Mouse (Mus musculus) right cerebral cortex, adult 18-20 months (tissue): Measurements from ENCODE around the gene Ywhae.

Experiments
- DNase-seq: peaks from one replicate; pipeline ENCODE4 v3.0.0; 2022; ENCODE audit warnings: mixed read lengths

Gene Ywhae

DNA sequence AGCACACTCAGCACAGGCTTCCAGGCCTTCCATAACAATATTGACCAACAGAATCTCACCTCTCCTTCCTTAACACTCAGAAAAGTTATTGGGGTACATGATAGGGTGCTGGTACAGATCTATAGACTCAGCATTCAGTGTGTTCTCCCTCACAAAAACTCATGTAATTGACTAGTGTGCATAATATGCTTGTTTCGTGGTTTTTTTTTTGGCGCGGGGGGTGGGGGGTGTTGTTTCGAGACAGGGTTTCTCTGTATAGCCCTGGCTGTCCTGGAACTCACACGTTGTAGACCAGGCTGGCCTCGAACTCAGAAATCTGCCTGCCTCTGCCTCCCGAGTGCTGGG lies 5.8 kb downstream of the Ywhae start:
- DNase-seq = no peak

DNA sequence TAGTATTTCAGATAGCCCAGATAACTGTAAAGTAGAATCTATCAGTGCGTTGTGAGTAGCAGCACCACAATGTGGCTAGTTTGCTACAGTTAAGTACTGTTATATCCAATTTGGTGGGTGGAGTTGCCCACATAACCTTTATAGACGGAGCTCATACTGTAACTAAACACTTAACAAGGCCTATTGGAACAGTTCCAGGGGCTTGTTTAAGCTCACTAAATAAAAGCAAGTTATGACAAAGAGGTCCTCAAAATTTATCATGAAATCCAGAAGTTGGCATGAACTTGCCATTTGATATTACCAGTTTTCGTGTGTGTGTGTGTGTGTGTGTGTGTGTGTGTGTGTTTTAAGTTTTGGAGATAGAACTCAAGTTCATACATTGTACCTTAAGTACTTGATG lies 7.5 kb downstream of the Ywhae start:
- no peak for DNase-seq

DNA sequence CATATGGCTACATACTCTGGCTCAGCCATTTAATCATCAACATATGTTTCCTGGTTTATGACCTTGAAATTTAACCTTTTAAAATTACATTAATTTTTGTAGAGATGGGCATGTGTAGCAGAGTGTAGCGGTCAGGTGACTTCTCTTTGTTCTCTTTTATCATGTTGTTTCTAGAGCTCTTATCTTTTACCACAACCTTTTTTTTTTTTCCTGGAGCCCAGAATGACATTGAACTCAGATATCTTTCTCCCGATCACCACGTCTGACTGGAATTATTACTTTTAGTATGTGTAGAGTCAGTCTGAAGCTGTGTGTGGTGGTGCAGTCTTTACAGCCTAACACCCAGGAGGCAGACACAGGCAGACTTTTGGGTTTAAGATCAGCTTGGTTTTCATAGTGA lies 8.9 kb downstream of the Ywhae start:
- DNase-seq = no peak

DNA sequence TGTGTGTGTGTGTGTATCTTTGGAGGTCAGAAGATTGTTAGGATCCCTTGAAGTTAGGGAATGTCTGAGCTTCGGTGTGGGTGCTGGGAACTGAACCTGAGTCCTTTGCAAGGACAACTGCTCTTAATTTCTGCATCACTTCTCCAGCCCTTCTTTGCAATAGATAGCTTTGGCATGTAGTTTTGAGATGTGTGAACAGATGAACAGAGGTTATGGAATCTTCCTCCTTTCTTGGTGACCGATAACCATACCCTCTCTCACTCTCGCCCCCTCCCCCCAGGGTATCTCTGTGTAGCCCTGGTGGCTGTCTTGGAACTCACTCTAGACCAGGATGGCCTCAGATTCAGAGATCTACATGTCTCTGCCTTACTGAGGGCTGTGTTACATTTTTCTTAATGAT lies 12.1 kb downstream of the Ywhae start:
- no peak for DNase-seq

DNA sequence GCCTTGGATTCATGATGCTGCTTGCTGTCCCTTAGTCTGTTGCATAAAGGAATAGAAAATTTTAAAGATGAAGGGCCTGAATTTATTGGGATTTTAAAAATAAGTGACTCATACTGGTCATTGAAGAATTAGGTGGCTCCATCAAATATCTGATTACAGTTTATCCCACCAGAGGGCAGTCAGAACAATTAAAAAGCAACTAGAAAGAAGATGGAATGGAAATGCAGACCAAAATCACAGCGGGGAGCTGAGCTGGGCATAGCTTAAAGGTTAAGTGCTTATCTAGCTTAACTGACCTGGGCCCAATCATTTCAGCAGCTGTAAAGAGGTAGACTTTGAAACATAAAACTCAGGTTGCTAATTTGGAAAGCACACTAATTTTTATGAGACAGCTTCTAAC lies 17.9 kb downstream of the Ywhae start:
- no peak for DNase-seq

DNA sequence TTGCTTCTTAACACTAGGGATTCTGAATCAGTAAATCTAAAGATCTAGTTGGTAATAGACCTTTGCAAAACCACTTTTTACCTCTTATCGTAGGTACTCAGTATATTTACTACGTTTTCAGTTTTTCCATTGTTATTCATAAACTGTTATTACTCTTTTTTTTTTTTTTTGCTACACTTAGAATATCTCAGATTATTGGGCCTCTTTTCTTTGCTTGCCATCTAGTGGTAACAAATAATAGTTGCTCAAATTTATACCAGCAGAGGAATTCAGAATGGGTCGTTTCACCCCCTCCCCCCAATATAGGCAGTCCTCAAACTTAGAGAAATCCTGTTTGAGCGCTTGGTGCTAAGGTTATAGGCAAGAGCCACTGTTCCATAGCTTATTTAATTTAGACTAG lies 18.4 kb downstream of the Ywhae start:
- DNase-seq = no peak

DNA sequence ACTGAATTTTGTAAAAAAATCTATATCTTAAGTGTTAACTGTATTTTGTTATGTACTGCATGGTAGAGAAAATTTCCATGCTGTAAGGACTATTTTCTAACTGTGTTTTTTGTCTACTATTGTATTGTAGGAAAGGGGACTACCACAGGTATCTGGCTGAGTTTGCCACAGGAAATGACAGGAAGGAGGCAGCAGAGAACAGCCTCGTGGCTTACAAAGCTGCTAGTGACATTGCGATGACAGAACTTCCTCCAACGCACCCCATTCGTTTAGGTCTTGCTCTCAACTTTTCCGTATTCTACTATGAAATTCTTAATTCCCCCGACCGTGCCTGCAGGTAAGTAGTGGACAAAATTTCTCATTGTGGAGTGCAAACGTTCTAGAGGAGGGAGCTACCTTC lies 24.0 kb downstream of the Ywhae start:
- DNase-seq = no peak

DNA sequence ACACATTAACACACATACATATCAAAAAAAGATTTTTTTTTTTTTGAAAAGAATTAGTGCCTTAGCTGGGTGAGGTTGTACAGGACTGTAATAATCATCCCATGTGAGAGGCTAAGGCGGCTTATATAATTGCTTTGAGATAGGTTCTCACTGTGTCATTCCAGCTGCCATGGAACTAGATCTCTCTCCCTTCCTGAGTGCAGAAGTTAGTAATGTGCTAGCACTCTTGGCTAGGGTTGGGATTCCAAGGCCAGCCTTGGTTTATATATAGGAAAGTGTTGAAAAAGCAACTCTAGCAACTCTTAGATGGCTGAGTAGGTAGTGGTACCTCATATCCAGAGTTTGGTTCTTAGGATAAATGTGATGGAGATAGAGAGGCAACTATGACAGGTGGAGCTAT lies 25.9 kb downstream of the Ywhae start:
- DNase-seq = no peak

DNA sequence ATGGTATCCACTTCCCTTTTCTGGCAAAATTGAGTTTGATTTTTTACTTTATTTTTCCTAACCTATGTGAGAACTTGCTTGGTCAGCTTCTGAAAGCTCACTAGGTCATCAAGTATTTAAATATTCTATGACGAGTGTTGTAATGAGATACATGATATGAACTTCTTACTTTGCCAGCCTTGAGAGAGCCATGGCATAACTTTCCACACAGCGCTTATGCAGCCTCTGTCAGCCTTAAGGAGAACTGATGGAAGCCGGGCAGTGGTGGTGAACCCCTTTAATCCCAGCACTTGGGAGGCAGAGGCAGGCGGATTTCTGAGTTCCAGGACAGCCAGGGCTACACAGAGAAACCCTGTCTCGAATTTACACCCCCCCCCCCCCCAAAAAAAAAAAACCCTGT lies 28.1 kb downstream of the Ywhae start:
- DNase-seq = no peak

DNA sequence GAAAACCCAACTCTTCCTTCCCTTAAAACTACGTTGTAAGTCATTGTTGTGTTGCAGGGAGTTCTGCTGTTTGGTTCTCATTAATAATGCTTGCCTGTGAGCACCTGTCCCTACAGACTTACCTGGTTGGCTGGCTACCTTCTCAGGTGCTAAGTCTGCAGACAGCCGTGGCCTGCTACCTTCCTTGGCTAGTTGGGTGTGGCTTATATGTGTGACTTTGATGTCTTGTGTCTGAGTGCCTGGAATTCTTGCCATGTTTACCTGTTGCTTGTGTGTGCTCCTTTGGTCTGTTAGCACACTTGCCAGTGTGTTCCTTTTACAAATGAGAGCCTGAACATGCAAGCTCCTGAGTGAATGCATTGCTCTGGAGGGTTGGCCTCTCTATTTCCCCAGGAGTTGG lies 30.0 kb downstream of the Ywhae start:
- no peak for DNase-seq

DNA sequence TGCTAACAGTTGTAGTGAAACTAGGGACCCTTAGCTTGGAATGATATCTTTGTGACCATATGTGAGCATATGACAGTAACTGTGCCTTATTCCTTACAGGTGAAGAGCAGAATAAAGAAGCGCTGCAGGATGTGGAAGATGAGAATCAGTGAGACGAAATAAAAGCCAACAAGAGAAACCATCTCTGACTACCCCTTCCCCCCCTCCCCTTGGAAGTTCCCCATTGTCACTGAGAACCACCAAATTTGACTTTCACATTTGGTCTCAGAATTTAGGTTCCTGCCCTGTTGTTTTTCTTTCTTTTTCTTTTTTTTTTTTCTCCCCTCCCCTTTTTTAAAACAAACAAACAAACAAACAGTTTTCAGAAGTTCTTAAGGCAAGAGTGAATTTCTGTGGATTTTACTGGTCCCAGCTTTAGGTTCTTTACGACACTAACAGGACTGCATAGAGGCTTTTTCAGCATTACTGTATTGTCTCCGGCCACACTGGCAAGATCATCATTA lies 31.9 kb downstream of the Ywhae start:
- no peak for DNase-seq

DNA sequence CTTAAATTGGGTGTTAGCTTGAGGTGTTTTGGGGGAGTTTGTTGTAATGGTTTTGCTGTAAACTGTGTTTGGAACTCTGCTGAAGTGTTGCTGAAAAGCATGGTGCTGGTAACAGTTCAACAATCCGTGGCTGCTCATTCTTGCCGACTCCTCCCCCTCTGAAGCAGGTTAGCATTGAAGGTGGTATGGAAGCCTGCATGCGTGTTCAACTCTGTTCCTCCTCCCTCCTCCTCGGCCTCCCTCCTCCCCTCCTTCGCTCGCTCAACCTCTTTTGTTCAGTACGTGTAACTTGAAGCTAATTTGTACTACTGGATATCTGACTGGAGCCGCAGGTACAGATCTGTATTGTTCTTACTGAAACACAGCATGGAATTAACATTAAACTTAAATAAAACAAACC lies 32.5 kb downstream of the Ywhae start:
- DNase-seq = no peak

DNA sequence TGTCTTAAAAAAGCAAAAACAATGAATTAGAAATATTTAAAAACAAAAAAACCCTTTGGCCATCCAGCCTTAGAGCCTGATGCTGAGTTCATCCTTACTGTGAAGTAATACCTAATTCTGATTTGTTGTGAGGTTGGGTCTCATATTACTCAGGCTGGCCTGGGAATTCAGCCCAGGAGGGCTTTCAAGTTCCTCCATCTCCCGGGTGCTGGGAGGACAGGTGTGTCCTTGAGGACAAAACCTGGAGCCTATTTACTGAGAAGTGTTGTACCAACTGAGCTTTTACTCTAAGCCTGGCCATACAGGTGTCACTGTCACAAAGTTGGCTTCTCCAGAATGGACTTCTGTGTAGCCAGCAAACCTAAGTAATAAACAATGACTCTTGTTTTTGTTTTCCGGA lies 34.3 kb downstream of the Ywhae start:
- no peak for DNase-seq

DNA sequence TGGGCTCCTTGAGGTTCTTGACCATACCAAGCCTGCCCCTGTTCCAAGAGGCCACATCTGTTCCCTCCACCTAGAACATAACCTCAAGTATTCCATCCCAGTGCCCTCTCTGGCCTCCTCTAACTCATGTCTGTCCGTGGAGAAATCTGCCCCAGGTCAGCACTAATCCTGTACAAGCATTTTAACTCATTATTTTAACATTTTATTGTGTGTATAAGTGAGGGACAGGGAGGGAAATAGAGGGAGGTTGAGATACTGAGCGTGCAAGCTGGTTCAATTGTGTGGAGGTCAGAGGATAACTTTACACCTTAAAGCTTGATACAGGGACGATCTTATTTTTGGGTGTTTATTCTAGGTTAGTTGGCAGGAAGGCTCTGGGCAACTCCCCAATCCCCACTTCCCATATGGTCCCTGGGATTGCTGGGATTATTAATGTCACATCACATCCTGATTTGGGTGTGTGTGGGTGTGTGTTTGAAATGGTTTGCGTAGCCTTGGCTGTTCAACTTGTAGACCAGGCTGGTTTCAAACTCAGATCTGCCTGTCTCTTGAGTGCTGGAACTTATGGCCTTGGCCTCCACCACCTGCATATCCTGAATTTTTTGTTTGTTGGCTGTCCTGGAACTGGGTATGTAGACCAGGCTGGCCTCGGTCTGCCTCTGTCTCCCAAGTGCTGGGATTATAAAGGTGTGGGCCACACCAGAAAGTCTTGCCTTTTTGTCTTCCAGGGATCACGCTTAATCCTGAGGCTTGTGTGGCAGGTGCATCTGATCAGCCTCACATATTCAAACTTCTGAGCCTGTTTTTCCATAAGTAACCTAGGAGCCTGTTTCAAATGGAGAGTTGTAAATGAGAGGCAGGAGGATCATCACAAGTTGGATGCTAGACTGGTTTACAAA lies 35.7 kb downstream of the Ywhae start:
- DNase-seq = peak; percentile 31

DNA sequence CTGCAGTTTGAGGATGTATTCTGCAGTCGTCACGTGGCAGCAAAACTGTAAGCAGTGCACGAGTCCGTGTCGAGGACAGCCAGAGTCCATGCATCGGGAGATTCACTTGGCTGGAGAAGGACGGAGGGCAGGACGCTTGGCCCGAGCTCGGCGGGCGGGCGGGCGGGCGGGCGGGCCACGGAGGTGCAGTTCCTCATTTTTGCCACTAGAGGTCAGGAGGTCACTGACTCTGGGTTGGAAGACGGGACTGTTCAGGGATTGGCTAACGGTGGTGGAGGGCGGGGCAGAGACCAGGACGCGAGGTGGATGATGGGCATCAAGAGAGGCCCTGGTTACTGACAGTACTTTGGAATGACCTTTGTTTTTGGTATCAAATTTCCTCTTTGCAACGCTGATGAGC lies 36.5 kb downstream of the Ywhae start:
- DNase-seq = peak; percentile 84

DNA sequence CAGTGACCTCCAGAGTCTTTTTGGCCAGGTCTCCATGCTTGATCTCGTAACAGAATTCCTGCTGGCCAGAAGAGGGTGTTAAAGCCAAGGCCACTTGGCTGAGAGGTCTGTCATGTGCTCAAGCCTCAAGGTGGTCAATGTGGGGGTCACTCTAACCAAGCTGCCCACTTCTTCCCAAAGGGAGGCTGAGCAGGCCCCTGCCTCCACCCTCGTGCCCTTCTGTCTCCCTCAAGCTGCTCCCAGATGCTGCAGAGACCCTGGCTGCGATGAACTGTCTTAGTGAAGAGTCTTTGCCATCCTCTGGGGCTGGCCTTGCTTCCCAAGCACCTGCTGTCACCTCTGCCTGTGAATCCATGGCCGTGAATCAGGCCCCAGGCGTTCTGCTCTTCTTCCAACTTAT lies 39.9 kb downstream of the Ywhae start:
- no peak for DNase-seq

DNA sequence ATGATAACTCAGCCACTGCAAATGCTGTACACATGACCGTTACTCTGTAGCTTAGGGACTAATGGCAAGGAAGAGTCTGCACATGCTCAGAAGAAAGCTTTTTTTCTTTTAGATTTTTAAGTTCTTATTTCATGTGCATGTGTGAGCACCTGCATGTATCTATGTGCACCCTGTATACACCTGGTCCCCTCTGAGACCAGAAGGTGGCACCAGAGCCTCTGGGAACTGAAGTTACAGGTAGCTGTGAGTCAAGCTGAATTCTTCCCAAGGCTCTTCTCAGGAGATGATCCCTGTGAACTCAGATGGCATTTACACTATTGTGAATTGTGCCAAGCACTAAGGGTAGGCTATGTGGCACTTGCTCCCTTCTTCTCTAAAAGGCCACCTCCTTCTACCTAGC lies 43.2 kb downstream of the Ywhae start:
- no peak for DNase-seq

DNA sequence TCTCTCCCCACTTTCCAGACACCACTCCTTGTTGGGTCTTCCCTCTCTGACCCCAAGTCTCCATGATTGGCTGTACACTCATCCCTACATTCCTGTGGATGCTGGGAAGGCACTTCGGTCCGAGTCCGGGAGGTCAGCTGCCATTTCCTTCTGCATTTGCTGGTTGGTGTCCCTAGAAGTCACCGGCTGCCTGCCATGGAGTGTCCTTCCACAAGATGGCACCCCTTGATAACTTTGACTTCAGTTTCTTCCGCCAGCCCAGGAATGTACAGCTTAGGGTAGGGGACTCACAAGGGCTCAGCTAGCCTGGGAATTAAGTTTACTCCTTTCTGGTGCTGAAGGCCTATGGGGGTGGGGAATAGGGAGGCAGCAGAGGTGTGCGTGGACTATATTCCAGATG lies 49.2 kb downstream of the Ywhae start:
- DNase-seq = peak; percentile 53

DNA sequence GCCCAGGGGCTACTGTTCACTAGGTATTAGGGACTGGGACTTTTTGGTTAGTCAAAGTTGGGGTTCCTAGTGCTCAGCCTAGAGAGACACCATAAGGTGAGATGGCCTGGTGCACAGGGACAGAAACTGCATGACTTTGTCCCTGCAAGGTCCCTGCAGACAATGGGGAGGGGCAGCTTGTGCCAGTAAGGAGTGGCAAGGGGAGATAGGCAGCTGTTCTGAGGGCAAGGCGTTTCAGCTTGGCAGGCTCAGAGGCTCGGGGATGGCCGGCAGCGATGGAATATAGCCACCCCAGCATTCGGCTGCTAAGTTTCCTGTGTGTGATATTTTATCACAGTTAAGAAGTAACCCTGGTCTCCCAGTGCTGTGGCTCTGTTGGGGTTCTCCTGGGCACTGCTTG lies 51.1 kb downstream of the Ywhae start:
- DNase-seq = no peak

DNA sequence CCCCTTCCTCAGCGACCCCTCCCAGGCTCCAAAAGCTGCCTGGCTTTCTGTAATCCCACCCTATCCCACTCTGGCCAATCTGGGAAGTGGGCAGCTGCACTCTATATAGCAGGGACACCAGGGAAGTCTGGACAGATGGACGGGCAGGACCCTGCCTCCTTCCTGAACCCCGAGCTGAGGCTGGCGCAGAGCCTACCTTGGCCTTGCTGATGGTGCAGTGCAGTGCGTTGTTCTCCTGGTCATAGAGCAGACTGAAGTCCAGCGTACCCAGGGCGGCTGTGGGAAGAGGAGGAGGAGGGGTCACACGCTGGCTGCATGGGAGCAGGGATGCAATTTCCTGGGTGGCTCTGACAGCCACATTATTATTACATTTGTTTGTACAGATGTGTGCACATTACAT lies 53.2 kb downstream of the Ywhae start:
- DNase-seq = no peak

DNA sequence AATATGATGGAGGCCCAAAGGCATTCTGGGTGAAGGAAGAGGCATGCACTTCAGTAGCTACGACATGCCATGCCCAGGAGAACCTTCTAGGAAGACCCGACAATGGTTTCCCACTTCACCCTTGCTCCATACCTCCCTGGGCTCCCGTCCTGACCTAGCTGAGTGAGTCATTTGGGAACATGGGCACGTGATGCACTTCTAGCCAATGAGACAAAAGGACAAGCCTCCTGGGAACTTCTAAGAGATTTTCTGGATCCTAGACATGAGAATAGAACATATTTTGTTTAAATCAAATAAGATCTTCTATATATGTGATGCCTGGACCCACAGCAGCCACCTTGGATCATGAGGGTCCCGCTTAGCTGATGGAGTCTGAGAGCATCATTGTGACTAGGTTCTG lies 59.9 kb downstream of the Ywhae start:
- no peak for DNase-seq

DNA sequence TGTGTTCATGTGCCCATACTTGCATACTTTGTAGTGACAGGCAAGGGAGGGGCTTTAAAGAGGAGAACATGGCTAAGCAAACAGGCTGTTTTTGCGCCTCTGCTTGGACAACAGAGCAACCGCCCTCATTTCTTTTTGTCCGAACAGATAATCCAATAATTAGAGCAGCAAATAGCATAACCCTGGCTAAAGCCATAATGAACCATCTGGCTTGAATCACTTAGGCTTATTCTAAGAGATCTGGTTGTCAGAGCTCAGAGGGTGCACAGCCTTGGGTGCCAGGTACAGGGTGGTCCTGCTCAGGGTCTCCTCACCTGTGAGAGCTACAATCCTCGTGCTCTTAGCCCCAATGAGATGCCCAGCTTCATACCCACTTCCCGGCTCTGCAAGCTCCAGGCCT lies 60.7 kb downstream of the Ywhae start:
- DNase-seq = no peak

DNA sequence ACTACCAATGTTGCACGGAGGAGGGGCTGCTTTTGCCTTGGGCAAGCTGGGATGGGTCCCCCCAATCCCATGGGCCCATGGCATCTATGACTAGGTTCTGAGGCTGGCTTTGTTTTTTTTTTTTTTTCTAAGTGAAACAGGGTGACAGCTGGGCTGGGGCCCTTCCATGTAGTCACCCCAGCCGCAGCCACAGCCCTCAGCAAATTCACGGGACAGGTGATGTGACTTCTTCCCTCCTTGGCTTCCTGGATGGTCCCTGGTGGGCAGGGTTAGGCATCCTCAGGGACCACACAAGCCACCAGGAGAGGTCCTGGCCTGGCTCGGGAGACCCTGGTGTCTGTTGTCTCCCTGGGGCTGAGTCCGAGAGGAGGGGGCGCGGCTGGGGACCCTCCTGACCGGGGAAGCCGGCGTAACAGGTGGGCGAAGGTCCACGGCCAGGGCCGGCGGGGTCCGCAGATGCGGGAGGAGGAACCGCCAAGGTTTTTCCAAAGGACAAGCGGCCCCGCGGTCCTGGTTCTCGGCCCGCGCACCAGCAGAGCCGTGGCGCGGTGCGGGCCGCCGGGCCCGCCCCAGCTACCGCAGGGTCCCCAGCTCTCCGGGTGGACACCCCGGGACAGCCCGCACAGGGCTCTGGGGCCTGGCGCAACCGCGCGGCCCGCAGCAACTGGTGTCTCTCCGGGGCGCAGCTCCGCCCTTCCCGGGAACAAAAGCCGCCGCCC lies 62.1 kb downstream of the Ywhae start:
- no peak for DNase-seq

DNA sequence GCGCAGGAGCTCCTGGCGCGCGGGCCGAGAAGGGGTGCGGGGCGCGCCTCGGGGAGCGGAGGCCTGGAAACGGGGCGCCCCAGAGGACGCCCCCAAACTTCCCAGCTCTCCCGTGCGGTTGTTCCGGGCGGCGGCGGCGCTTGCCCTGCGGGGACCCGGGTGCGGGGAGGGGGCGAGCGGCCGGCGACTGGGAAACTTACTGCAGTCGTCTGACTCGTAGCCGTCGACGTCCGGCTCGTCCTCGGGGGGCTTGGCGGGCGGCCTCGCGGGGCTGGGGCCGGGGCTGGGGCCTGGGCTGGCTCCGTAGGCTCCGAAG lies 62.6 kb downstream of the Ywhae start:
- DNase-seq = no peak

DNA sequence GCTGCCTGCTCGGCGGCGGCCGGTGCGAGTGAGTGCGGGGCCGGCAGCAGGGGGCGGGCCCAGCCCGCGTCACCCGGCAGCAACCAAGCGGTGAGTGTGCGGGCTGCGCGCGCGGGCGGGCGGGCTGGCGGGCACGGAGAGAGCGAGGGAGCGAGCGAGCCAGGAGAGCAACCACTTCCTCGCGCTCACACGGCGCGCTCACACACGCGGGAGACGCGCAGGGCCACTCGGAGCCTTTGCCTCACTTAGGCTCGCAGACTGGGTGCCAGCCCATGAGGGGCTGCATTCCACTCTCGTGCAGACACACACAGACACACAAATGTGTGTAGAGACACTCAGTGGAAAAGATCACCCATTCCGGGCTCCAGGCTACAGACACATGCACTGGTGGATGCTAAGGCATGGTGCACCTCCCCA lies 63.4 kb downstream of the Ywhae start, which contains the start of gene Doc2b:
Doc2b (minus strand) TSS at position 21 of the 417 bp plus-strand sequence.
- peak; percentile 81 for DNase-seq
